Comparison of ENCODE assay signal across 20 mouse cellular contexts in the genomic region with DNA sequence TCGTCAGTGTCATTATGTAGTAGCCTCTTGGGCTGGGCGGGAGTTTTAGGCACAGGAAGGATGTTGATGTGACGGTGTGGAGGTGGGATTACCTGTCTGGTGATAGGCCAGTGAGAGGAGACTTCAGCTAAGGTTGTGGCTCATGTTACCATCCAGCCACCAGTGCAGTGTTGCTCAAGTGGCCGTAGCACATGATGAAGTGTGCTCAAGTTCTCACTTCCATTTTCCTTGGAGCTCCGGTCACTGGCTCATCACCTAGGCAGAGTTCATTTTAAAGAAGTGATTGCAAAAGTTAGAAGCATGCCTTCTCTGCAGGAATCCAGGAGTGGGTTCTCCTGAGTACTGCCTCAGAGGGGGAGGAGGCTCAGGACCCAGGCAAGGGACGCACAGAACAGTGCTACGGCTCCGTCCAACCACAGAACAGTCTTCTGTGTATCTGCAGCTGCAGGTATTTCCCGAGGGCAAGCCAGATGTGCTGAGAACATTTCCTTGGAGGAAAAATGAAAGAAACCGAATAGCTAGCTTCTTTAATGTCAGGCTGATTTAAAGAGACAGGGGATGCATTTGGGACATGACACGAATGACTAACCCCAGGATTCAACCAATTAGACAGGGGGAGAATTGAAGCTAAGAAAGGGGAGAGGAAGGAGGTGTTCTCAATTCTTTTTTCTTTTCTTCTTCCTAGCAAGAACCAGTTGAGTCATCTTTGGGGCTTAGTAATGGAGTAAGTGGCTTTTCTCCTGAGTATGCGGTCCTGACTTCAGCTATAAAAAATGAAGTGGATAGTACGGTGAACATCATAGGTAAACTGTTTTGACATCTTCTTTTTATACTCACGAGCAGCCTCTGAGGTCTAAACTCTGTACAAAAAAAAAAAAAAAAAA.
DNase-seq lines count a peak whose midpoint lies in the region; ATAC-seq and TF ChIP-seq lines count a peak whose summit lies in the region.
"Had no signal": no experiment of that assay in that cellular context is flagged by ENCODE, and none has a peak within 500 bp of the region (broad histone marks: within the 10 kb centered on the region; RNA-seq: fewer than 3 reads in every experiment).

No protein-coding gene starts in this region.

- no peak overlapping the region for H3K4me3 ChIP-seq in heart, embryonic 13.5 days
- H3K4me3 ChIP-seq in heart, adult 2 months: no peak overlapping the region
- no peak overlapping the region for H3K4me3 ChIP-seq in stomach, embryonic 15.5 days (replicated peaks)
- H3K4me3 ChIP-seq in stomach, postnatal 0 days (ENCODE audit: low read depth, low read length): no peak overlapping the region
- no peak overlapping the region for H3K4me3 ChIP-seq in neural tube, embryonic 15.5 days (replicated peaks)
- H3K4me3 ChIP-seq in cerebellum, adult 2 months (replicated peaks; ENCODE audit: insufficient read depth, low read depth, low read length): no peak overlapping the region
- H3K4me3 ChIP-seq: forebrain, embryonic 10.5 days; hindbrain, embryonic 15.5 days; layer of hippocampus, adult 2 months; left cerebral cortex, adult 2 months; limb, embryonic 13.5 days; neural tube, embryonic 13.5 days had no signal

- intact Hi-C loops in heart, adult 2 months (cut with DNase I): no loop called here

- no peak for DNase-seq in heart, adult 2 months
- no peak for DNase-seq in stomach, postnatal 0 days (ENCODE audit: low spot score)
- peak; percentile 45 for DNase-seq in lung, postnatal 36 days
- peak; percentile 19 for DNase-seq in splenic B cell, adult 2 months (ENCODE audit: low read depth, low spot score)
- no peak for DNase-seq in cerebellum, adult 2 months
- DNase-seq: adrenal gland, adult 8-10 months; cerebellum, postnatal 10 days; heart, postnatal 14 days; right cerebral cortex, adult 18-20 months had no signal

- H3K27ac ChIP-seq in heart, embryonic 13.5 days (replicated peaks): 0 out of 2 replicates have a peak overlapping the region, but pooled peaks have one; percentile 12
- H3K27ac ChIP-seq in heart, adult 2 months: no peak overlapping the region
- peak overlapping the region; percentile 16; the same call in 1 of the 2 replicates for H3K27ac ChIP-seq in stomach, embryonic 15.5 days
- H3K27ac ChIP-seq in stomach, postnatal 0 days (replicated peaks): no peak overlapping the region
- H3K27ac ChIP-seq in neural tube, embryonic 15.5 days (replicated peaks): no peak overlapping the region
- H3K27ac ChIP-seq in cerebellum, adult 2 months (ENCODE audit: insufficient read depth, low read length): no peak overlapping the region
- H3K27ac ChIP-seq: forebrain, embryonic 10.5 days; hindbrain, embryonic 15.5 days; kidney, postnatal 0 days; layer of hippocampus, adult 2 months; left cerebral cortex, adult 2 months; limb, embryonic 13.5 days; neural tube, embryonic 13.5 days had no signal

- TF ChIP-seq EP300 in heart, adult 2 months (IDR thresholded peaks at IDR 0.05; ENCODE audit: insufficient read depth, low read depth, low read length): no peak
- no peak for TF ChIP-seq EP300 in stomach, postnatal 0 days (optimal IDR thresholded peaks at IDR 0.05)

- H3K4me2 ChIP-seq in heart, embryonic 13.5 days: no peak overlapping the region
- H3K4me2 ChIP-seq in stomach, embryonic 15.5 days: no peak overlapping the region
- no peak overlapping the region for H3K4me2 ChIP-seq in stomach, postnatal 0 days (replicated peaks; ENCODE audit: low read depth)
- H3K4me2 ChIP-seq in neural tube, embryonic 15.5 days: no peak overlapping the region
- H3K4me2 ChIP-seq: hindbrain, embryonic 15.5 days; limb, embryonic 13.5 days; neural tube, embryonic 13.5 days had no signal

- no peak for TF ChIP-seq POLR2A in heart, adult 2 months (IDR thresholded peaks at IDR 0.05; ENCODE audit: insufficient read depth, low read depth, low read length)
- no peak for TF ChIP-seq POLR2A in cerebellum, adult 2 months (IDR thresholded peaks at IDR 0.05; ENCODE audit: borderline replicate concordance, insufficient read depth, low read length)

- H3K9me3 ChIP-seq in heart, embryonic 13.5 days: no peaks in the 10 kb centered on the region
- H3K9me3 ChIP-seq in stomach, embryonic 15.5 days: no peaks in the 10 kb centered on the region
- no peaks in the 10 kb centered on the region for H3K9me3 ChIP-seq in stomach, postnatal 0 days (ENCODE audit: control insufficient read depth, low read length)
- no peaks in the 10 kb centered on the region for H3K9me3 ChIP-seq in neural tube, embryonic 15.5 days (replicated peaks)
- H3K9me3 ChIP-seq: forebrain, embryonic 10.5 days; hindbrain, embryonic 15.5 days; limb, embryonic 13.5 days; neural tube, embryonic 13.5 days had no signal

- H3K27me3 ChIP-seq in heart, embryonic 13.5 days (replicated peaks): no peaks in the 10 kb centered on the region
- H3K27me3 ChIP-seq in heart, adult 2 months (ENCODE audit: control insufficient read depth, insufficient read depth, low read length): no peaks in the 10 kb centered on the region
- no peaks in the 10 kb centered on the region for H3K27me3 ChIP-seq in stomach, embryonic 15.5 days (replicated peaks)
- no peaks in the 10 kb centered on the region for H3K27me3 ChIP-seq in stomach, postnatal 0 days (ENCODE audit: control insufficient read depth, insufficient read depth, low read length)
- no peaks in the 10 kb centered on the region for H3K27me3 ChIP-seq in splenic B cell, adult 2 months (ENCODE audit: control insufficient read depth, insufficient read depth, low read length, poor library complexity, severe bottlenecking)
- H3K27me3 ChIP-seq in neural tube, embryonic 15.5 days (replicated peaks): no peaks in the 10 kb centered on the region
- no peaks in the 10 kb centered on the region for H3K27me3 ChIP-seq in cerebellum, adult 2 months (ENCODE audit: control insufficient read depth, insufficient read depth, low read length)
- H3K27me3 ChIP-seq: hindbrain, embryonic 15.5 days; limb, embryonic 13.5 days; neural tube, embryonic 13.5 days had no signal

- 53% methylated on average over 14 of the region's 14 CpGs for WGBS in heart, embryonic 13.5 days
- WGBS in heart, adult 2 months: 54% methylated on average over 14 of the region's 14 CpGs
- WGBS in stomach, embryonic 15.5 days: 57% methylated on average over 14 of the region's 14 CpGs
- 59% methylated on average over 14 of the region's 14 CpGs for WGBS in stomach, postnatal 0 days
- 76% methylated on average over 14 of the region's 14 CpGs for WGBS in neural tube, embryonic 15.5 days
- WGBS in cerebellum, adult 2 months: 77% methylated on average over 14 of the region's 14 CpGs

- H3K4me1 ChIP-seq in heart, embryonic 13.5 days: peaks cover 30% of the 10 kb centered on the region
- peaks cover 7% of the 10 kb centered on the region for H3K4me1 ChIP-seq in heart, adult 2 months (ENCODE audit: control insufficient read depth, insufficient read depth, low read length)
- peaks cover 5% of the 10 kb centered on the region; the same call in 1 of the 2 replicates for H3K4me1 ChIP-seq in stomach, embryonic 15.5 days
- H3K4me1 ChIP-seq in stomach, postnatal 0 days (replicated peaks; ENCODE audit: control insufficient read depth, insufficient read depth): no peaks in the 10 kb centered on the region
- peaks cover 8% of the 10 kb centered on the region for H3K4me1 ChIP-seq in neural tube, embryonic 15.5 days
- no peaks in the 10 kb centered on the region for H3K4me1 ChIP-seq in cerebellum, adult 2 months (ENCODE audit: control insufficient read depth, insufficient read depth, low read length)
- H3K4me1 ChIP-seq: hindbrain, embryonic 15.5 days had no signal

- ATAC-seq in heart, embryonic 13.5 days (ENCODE audit: extremely low read depth, insufficient number of reproducible peaks, low FRiP score, low TSS enrichment): no peak
- ATAC-seq in stomach, embryonic 15.5 days (ENCODE audit: insufficient read depth, low FRiP score, low read depth): no peak; the same call in 1 of the 2 replicates
- no peak for ATAC-seq in stomach, postnatal 0 days (ENCODE audit: low FRiP score, low TSS enrichment)
- no peak for ATAC-seq in neural tube, embryonic 15.5 days (ENCODE audit: low FRiP score)
- ATAC-seq: intestine, postnatal 0 days had no signal

- peaks cover 66% of the 10 kb centered on the region for H3K36me3 ChIP-seq in heart, embryonic 13.5 days
- H3K36me3 ChIP-seq in heart, adult 2 months (ENCODE audit: control insufficient read depth, insufficient read depth, low read length): peaks cover 15% of the 10 kb centered on the region
- peaks cover 25% of the 10 kb centered on the region; the same call in 1 of the 2 replicates for H3K36me3 ChIP-seq in stomach, embryonic 15.5 days
- H3K36me3 ChIP-seq in stomach, postnatal 0 days (ENCODE audit: control insufficient read depth, insufficient read depth, low read length): peaks cover 10% of the 10 kb centered on the region
- H3K36me3 ChIP-seq in splenic B cell, adult 2 months (ENCODE audit: control insufficient read depth, insufficient read depth, low read length, poor library complexity, severe bottlenecking): peaks cover 9% of the 10 kb centered on the region
- H3K36me3 ChIP-seq in neural tube, embryonic 15.5 days: peaks cover 4% of the 10 kb centered on the region; the same call in 1 of the 2 replicates

- H3K79me2 ChIP-seq in heart, adult 2 months (replicated peaks; ENCODE audit: control insufficient read depth, insufficient read depth, low read length): no peaks in the 10 kb centered on the region

- H3K9ac ChIP-seq in heart, embryonic 13.5 days: no peak overlapping the region
- H3K9ac ChIP-seq in heart, adult 2 months (ENCODE audit: low read depth, low read length): no peak overlapping the region
- H3K9ac ChIP-seq in stomach, embryonic 15.5 days: no peak overlapping the region
- no peak overlapping the region for H3K9ac ChIP-seq in stomach, postnatal 0 days (ENCODE audit: low read length)
- no peak overlapping the region for H3K9ac ChIP-seq in neural tube, embryonic 15.5 days (replicated peaks)
- H3K9ac ChIP-seq: hindbrain, embryonic 15.5 days; limb, embryonic 13.5 days; neural tube, embryonic 13.5 days had no signal

- no peak for TF ChIP-seq CTCF in heart, adult 2 months (IDR thresholded peaks at IDR 0.05)
- TF ChIP-seq CTCF in stomach, postnatal 0 days (IDR thresholded peaks at IDR 0.05; ENCODE audit: low read depth): no peak
- no peak for TF ChIP-seq CTCF in cerebellum, adult 2 months (IDR thresholded peaks at IDR 0.05; ENCODE audit: borderline replicate concordance, insufficient read depth, low read depth, low read length)

Comparison
In these comparisons a context has a peak if more than half of its experiments do, and no peak if none do; other contexts are left out.
1. H3K27ac ChIP-seq: peak in heart, embryonic 13.5 days (single experiment) and stomach, embryonic 15.5 days (single experiment); none in heart, adult 2 months (single experiment), stomach, postnatal 0 days (single experiment), neural tube, embryonic 15.5 days (single experiment) and cerebellum, adult 2 months (single experiment).
2. DNase-seq: peak in lung, postnatal 36 days (single experiment) and splenic B cell, adult 2 months (single experiment); none in heart, adult 2 months (0 of 2), stomach, postnatal 0 days (single experiment) and cerebellum, adult 2 months (0 of 2).